Mouse (Mus musculus): ENCODE measurements around the gene Inhbb.
A peak's percentile ranks its signal among the peaks of the same experiment; 100 is the strongest.

Inhbb gene

GRCm38 (mm10) chr1:119420189-119420983 lies 1.7 kb downstream of the Inhbb start:
- peak in 1 of 2 experiments; percentile 9 for DNase-seq (ENCODE audit: low spot score in 2 of 2)

- no peak for DNase-seq (ENCODE audit: low spot score in 2 of 2)
Measured at GRCm38 (mm10) chr1:119419151-119420105, 2.6 kb downstream of the Inhbb start.

DNA sequence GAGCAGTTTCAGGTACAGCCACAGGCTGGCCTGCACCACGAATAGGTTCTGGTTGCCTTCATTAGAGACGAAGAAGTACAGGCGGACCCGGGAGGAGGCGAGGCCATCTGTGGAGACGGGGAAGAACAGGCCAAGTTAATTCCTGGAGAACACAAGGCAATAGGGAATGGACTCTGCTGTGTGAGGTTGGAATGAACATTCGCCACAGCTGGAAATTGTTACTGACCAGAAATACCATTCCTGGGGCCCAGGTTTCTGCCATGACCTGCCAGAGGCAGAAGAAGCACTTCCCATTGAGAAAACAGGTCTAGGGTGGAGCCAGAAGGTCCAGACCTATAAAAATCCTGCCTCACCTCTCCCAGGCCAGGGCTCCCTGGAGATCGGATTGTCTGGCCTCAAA lies 4.1 kb downstream of the Inhbb start:
- no peak for DNase-seq (ENCODE audit: low spot score in 2 of 2)

DNA sequence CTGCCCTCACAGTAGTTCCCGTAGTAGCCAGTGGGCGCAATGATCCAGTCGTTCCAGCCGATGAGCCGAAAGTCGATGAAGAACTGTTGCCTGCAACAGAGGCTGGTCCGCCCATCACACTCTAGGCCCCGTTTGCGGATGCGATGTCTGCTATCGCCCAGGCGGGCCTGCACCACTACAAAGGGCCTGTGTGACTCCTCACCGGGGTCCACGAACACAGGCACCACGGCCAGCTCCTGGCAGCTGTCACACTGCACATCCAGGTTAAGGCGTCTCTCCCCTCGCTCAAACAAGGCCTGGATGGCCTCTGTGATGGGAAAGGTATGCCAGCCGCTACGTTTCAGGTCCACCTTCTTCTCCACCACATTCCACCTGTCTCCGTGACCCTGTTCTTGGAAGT lies 4.5 kb downstream of the Inhbb start:
- DNase-seq (ENCODE audit: low spot score in 2 of 2): no peak

DNA sequence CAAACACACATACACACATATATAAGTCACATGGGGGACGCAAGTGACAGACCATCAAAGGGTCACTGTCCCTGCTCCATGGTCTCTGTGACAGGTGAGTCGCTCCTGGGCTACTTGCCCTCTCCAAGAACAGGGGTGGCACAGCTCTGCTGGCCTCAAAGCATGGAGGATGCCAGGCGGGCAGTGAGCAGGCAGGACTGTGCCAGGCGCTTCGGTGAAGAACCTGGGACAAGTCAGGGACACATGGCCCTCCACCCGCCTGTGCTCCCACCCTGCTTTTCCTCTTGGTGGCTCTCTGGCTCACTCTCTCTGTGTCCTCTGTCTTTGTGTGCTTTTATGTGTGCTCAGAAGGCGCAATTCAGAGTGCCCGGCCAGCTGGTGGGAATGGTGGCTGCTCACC lies 5.4 kb downstream of the Inhbb start:
- no peak for DNase-seq (ENCODE audit: low spot score in 2 of 2)

DNA sequence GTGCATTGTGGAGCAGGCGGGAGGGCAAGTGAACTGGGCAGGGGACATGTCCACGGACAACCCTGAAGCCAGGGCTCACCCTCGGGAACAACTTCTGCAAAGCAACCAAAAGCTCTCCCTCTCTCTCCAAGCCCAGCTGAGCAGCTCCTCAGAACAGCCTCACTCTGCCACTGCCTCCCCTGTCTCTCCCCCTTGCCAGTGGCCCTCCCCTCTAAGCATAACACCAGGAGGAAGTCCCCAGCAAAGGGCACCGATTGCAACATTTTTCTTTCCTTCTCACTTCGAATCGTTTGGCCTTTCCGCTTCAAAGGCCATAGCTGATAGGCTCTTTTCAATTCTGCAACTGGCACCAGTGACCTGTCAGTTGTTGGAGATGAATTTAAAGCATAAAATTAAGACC lies 5.9 kb downstream of the Inhbb start:
- no peak for DNase-seq (ENCODE audit: low spot score in 2 of 2)

DNA sequence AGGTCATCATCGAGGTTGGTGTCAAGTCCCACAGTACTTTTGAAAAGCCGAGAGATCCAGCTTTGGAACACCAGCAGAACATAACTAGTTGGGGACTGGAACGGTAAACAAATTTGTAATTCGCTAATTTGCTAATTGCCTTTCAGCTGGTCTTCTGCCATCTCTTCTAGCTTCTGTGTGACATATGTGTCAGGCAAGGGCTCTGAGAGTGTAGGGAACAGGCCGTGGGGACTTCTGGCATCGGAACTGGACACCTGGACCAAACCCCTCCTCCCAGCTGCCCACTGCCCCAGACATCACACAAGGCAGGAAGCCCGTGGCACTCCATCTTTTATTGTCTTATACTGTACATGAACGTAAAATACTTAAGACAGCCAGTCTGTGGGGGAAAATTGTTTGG lies 6.9 kb downstream of the Inhbb start:
- no peak for DNase-seq (ENCODE audit: low spot score in 2 of 2)

DNA sequence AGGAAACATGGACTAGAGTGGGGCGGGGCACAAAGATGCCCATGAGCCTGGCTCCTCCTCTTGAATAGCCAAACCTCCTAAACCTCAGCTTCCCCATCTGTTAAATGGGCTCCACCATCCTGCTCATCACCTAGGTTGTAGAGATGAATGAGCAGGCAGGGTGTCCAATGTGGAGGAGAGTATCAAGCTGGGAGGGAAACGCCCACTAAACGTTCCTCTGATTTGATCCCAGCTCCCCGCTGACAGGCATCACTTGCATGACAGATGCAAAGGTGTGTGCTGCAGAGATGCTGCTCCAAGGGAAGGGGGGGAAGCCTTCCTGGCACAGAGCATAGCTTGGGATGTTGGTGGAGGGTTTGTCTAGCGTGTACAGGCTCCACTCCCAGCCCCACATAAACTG lies 11.4 kb downstream of the Inhbb start:
- DNase-seq (ENCODE audit: low spot score in 2 of 2): no peak

DNA sequence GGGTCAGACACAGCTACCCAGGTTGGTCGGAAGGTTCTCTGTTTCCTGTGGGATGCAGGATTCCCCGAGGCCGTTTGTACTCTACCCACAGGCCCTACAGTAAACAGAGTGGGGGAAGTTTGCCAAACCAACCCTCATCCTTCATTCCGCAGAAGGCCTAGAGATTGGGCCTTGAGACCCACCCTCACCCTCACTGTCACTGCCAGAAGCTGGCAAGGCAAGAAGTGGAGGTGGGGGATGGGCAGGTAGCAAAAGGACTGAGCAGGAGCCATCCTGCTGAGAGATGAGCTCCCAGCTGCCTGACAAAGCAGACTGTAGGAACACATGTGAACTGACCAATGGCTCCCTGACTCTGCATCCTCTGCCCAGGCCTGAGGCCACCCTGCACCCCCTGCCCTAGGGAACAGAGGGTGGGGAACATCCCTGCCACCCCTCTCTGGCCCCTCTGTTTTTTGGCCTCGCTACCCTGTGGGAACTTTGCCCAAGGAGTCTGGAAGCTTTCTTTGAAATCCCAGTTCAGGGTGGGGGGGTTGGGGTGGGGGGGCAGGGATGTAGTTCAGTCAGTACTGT lies 12.4 kb downstream of the Inhbb start:
- no peak for DNase-seq (ENCODE audit: low spot score in 2 of 2)

DNA sequence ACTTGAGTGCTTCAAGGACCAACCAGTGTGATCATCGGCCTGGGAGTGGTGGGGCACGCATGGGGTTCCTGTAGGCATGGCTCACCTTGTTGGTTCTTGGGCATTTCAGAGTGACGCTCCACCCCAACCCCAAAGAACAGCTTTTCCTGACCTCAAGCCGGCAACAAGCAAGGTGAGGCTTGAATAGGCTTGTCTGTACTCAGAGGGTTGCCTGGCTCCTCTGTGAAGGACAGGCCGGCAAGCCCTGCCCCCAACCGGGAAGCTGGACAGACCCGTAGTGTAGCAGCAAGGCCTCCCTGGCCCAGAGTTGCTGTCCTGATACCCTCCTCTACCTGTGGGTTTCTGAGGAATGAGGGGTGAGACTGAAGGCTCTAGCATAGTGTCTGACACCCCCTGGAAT lies 12.9 kb downstream of the Inhbb start:
- no peak for DNase-seq (ENCODE audit: low spot score in 2 of 2)

- no peak for DNase-seq (ENCODE audit: low spot score in 2 of 2)
Measured at GRCm38 (mm10) chr1:119407691-119408315, 14.2 kb downstream of the Inhbb start.

GRCm38 (mm10) chr1:119404798-119405197 lies 17.2 kb downstream of the Inhbb start:
- DNase-seq (ENCODE audit: low spot score in 2 of 2): no peak

DNA sequence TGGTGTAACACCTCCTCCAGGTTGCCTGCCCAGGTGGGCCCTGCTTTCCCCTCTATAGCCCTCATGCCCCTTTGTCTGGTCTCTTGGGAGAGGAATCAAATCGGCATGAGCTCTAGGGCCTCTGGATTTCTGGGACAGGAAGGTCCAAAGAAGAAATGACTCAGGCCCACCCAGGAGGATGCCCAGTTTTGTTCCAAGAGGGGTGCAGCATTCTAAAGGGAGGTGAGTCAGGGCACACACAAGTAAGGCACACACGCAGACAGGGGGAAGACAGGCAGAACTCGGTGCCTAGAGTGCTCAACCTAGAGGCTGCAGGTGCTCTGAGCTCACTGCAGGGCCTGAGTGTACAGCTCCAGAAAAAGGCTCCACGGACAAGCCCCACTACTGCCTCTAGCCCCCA lies 17.7 kb downstream of the Inhbb start:
- DNase-seq (ENCODE audit: low spot score in 2 of 2): no peak

- no peak for DNase-seq (ENCODE audit: low spot score in 2 of 2)
Measured at GRCm38 (mm10) chr1:119401249-119401648, 20.8 kb downstream of the Inhbb start.

DNA sequence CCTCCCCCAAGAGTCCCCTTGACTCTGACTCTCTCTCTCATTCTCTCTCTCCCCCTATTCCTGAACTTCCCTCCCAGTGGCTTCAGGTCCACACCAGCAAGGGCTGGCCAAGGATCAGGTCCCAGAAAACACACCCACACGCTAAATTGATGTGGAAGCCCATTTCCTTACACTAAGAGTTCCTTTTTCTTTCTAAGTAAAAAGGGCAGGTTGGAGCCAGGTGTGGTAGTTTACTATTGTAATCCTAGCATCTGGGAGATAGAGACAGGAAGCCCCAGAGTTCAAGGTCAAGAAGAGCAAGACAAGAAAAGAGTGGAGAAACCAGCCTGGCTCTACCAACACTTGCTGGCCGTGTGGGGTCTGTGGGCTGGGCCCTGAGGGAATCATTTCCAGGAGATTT lies 23.4 kb downstream of the Inhbb start:
- DNase-seq (ENCODE audit: low spot score in 2 of 2): no peak

- no peak for DNase-seq (ENCODE audit: low spot score in 2 of 2)
Measured at GRCm38 (mm10) chr1:119397839-119398238, 24.2 kb downstream of the Inhbb start.

GRCm38 (mm10) chr1:119391311-119391710 lies 30.7 kb downstream of the Inhbb start:
- no peak for DNase-seq (ENCODE audit: low spot score in 2 of 2)

DNA sequence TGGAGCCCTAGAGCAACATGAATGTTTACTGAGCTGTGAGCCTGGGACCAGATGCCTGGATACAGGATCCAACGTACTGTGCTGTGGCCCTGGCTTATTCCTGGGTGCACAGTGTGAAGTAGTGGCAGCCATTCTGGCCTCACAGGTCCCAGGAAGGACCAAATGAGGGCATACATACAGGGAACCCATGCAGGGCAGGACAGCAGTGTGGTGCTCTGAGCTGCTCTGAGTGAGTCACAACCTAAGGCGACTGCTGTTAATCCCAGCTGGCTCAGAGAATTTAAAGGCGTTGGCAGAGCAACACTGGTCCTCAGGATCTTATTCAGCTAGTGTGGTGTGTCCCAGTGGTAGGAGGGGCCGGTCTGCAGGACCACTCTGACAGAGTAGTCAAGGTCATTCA lies 31.4 kb downstream of the Inhbb start:
- no peak for DNase-seq (ENCODE audit: low spot score in 2 of 2)

GRCm38 (mm10) chr1:119389771-119390500 lies 32.1 kb downstream of the Inhbb start:
- no peak for DNase-seq (ENCODE audit: low spot score in 2 of 2)

DNA sequence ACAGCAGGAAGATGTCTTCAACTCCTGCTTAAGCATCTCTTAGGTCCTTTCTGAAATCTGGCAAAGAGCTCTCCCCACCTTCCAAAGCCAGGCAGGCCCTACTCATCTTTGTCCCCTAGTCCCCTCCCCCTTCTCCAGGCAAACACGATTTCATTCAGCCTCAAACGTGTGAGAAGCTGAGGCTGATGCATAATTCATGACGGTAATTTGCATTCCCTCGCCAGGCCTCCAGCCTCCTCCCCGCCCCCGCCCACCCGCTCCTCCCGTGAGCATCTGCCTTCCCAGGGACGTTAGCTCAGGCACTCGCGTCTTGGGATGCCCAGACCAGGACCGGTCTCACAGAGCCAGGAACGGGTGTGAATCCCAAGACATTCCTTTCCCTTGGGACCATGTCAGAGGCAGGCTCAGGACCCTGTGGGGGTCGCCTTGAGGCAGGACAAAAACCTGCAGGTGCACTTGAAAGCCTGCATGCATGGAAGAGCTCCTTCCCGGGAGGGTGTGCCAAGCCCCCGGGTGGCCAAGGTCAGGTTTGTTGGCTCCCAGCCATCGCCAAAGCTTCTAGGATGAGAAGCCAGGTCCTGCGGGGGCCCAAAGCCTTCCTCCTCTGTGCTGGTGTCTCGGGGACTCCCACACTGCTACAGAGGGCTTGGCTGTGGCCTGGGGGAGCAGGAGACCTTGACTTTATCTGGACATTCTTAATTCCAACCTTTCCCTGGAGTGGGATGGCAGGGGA lies 33.2 kb downstream of the Inhbb start:
- no peak for DNase-seq (ENCODE audit: low spot score in 2 of 2)

GRCm38 (mm10) chr1:119386306-119386705 lies 35.7 kb downstream of the Inhbb start:
- DNase-seq (ENCODE audit: low spot score in 2 of 2): no peak

Data from frontal cortex, postnatal 25 days (tissue).